Mouse (Mus musculus) limb, embryonic 14.5 days (tissue): ENCODE measurements around the gene Gm17482. TPM values are rescaled to one million over a fixed set of nuclear protein-coding genes. Genes with fewer than 3 reads are reported as not detected.

Source experiments
- ATAC-seq: fragments of 200-750 bp; cut with Nextera tagmentation; 2 replicates; pipeline ENCODE4 v1.8.0; 2017; ENCODE audit warnings: low read depth, moderate number of reproducible peaks, moderate TSS enrichment; ENCODE audit not compliant: low FRiP score
- DNase-seq: peaks from one replicate; pipeline ENCODE4 v3.0.0-alpha.2; 2015; ENCODE audit warnings: low spot score
- H3K27ac ChIP-seq: fragments of 300-500 bp; sonication (generic); replicated peaks from 2 replicates; pipeline ENCODE4 v1.5.1; 2014; ENCODE audit warnings: low read depth, mild to moderate bottlenecking, low read length, moderate library complexity, mixed read lengths
- H3K27me3 ChIP-seq: fragments of 300-500 bp; sonication (generic); 2 replicates; pipeline ENCODE4 v1.6.1; 2014; ENCODE audit warnings: low read length, mixed read lengths; ENCODE audit not compliant: control insufficient read depth, insufficient read depth
- H3K36me3 ChIP-seq: fragments of 300-500 bp; sonication (generic); 2 replicates; pipeline ENCODE4 v1.6.1; 2014; ENCODE audit warnings: mild to moderate bottlenecking, low read length, moderate library complexity, mixed read lengths; ENCODE audit not compliant: control insufficient read depth, insufficient read depth
- H3K4me1 ChIP-seq: fragments of 300-500 bp; sonication (generic); 2 replicates; pipeline ENCODE4 v1.6.1; 2014; ENCODE audit warnings: antibody characterized with exemption, low read length, mixed read lengths; ENCODE audit not compliant: control insufficient read depth, insufficient read depth
- H3K4me2 ChIP-seq: fragments of 300-500 bp; sonication (generic); replicated peaks from 2 replicates; pipeline ENCODE4 v1.6.1; 2014; ENCODE audit warnings: low read depth, mild to moderate bottlenecking, low read length, moderate library complexity; ENCODE audit not compliant: severe bottlenecking
- H3K4me3 ChIP-seq: fragments of 300-500 bp; sonication (generic); replicated peaks from 2 replicates; pipeline ENCODE4 v1.5.1; 2014; ENCODE audit warnings: low read length
- H3K9ac ChIP-seq: fragments of 300-500 bp; sonication (generic); 2 replicates; pipeline ENCODE4 v1.6.1; 2014; ENCODE audit warnings: mild to moderate bottlenecking, low read depth, low read length, moderate library complexity; ENCODE audit not compliant: severe bottlenecking
- H3K9me3 ChIP-seq: fragments of 300-500 bp; sonication (generic); 2 replicates; pipeline ENCODE4 v1.6.1; 2016; ENCODE audit warnings: low read length; ENCODE audit not compliant: control insufficient read depth
- POLR2A ChIP-seq: fragments of 200-500 bp; IDR thresholded peaks from 2 replicates; pipeline ENCODE4 v1.8.0; 2012; ENCODE audit warnings: inconsistent platforms, mild to moderate bottlenecking, moderate library complexity, borderline replicate concordance; ENCODE audit not compliant: insufficient read depth, insufficient read length; ENCODE audit errors: extremely low read depth
- WGBS: fragments of 180-500 bp; shearing (Covaris S2); extraction: QIAGEN DNeasy Blood & Tissue Kit; methylation state at CpG from one replicate; pipeline ENCODE4 v1.1.7; 2014; 5-methylcytosine and 5-hydroxymethylcytosine counted together
- polyA plus RNA-seq, 2 experiments: library from polyadenylated mRNA; depleted of rRNA in 1 of 2; stranded (reverse) in 1 of 2; unstranded in 1 of 2; fragments of >200 nt; fragmentation: Nextera tagmentation in 1 of 2; extraction: Ambion mirVana in 1 of 2; gene quantifications; 2 replicates each; pipeline versions ENCODE4 v1.2.1 to v1.2.3; 2012 to 2014

The Gm17482 gene
- polyA plus RNA-seq (2012; rRNA removed), result not detected in 2 replicates
- not detected in 2 replicates for polyA plus RNA-seq (2014; fragmentation: Nextera tagmentation; extraction: Ambion mirVana)

DNA sequence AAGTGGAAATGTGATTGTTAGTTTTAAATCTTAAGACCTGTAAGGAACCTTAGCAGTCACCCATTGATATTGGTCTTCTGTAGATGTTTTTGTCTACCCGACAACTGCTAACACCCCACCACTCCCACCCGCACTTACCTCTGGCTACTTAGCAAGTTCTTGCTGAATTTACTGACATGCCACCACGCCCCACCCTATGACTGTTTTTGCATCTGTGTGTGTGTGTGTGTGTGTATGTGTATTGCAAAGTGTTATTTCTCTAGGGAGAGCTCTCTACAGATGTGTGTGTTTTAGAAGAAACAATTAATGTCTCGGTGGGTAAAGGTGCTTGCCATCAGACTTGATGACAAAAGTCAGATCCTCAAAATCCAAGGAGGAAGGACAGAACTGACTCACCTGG, at the start of gene Gm17482:
Gm17482 (plus strand) TSS at position 301 of the 400 bp plus-strand sequence.
- H3K27ac ChIP-seq, result no peak within 1 kb of the TSS
- DNase-seq, result no peak
- no peaks in the 10 kb centered on the region for H3K9me3 ChIP-seq
- no peak within 1 kb of the TSS for H3K4me3 ChIP-seq
- H3K4me2 ChIP-seq, result no peak within 1 kb of the TSS
- no peak within 1 kb of the TSS for H3K9ac ChIP-seq
- no peaks in the 10 kb centered on the region for H3K4me1 ChIP-seq
- 71% methylated on average over 4 of the region's 4 CpGs for WGBS
- no peak for TF ChIP-seq POLR2A
- no peak for ATAC-seq
- no peaks in the 10 kb centered on the region for H3K36me3 ChIP-seq
- H3K27me3 ChIP-seq, result no peaks in the 10 kb centered on the region

GRCm38 (mm10) chr6:115178826-115179225, 48.3 kb upstream of the Gm17482 start:
- Histone ChIP-seq H3K4me1 (no peaks in the 10 kb centered on the region), H3K27ac (no peak overlapping the region), H3K4me2 (no peak overlapping the region), H3K27me3 (no peaks in the 10 kb centered on the region), H3K4me3 (no peak overlapping the region), H3K36me3 (no peaks in the 10 kb centered on the region), H3K9ac (no peak overlapping the region), H3K9me3 (no peaks in the 10 kb centered on the region)
- DNase-seq (peak; percentile 77), ATAC-seq (no peak)
- 24% methylated on average over 3 of the region's 3 CpGs for WGBS
- TF ChIP-seq POLR2A, result no peak

DNA sequence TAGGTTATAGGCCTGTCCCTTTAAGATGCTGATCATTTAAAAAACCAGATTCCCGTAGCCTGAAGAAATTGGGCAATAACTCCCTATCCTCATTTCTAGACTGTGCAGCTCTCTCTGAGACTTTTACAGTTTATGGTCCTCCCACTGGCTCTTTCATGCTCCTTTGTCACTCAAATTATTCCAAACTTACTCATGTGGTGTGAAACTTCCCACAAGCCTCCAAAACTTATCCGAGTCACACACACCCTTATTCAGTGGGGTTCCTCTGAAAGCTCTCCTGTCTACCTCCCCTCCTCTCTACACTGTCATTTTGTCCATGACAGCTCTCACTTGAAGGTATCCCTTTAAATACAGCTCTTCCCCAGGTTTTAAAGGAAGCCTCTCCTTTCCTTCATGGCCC, 46.0 kb upstream of the Gm17482 start:
- Histone ChIP-seq H3K4me1 (no peaks in the 10 kb centered on the region), H3K27ac (no peak overlapping the region), H3K4me3 (no peak overlapping the region), H3K9ac (no peak overlapping the region), H3K4me2 (no peak overlapping the region), H3K27me3 (no peaks in the 10 kb centered on the region), H3K9me3 (no peaks in the 10 kb centered on the region), H3K36me3 (no peaks in the 10 kb centered on the region)
- 45% methylated on average over 2 of the region's 2 CpGs for WGBS
- no peak for TF ChIP-seq POLR2A
- DNase-seq (no peak), ATAC-seq (no peak)

DNA sequence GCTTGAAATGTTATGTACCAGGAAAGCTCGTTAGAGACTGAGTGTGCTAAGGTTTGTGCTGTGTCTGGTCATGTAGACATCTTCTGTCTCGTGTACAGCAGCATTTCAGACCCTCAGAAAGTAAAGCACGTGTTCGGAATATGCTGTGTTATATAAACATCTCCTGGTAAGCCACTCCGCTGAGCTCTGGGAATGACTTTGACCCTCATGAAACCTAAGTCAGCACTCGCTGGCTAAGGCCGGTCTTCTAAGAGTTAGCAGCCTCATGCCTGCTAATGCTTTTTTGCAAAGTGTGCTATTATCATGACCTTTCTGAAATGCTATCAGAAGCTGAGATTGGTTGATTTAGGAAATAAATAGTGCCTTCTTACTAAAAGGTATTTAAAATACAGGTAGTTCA, 36.0 kb upstream of the Gm17482 start:
- ATAC-seq (no peak), DNase-seq (no peak)
- Histone ChIP-seq H3K27ac (no peak overlapping the region), H3K36me3 (no peaks in the 10 kb centered on the region), H3K9ac (no peak overlapping the region), H3K9me3 (no peaks in the 10 kb centered on the region), H3K4me1 (no peaks in the 10 kb centered on the region), H3K27me3 (no peaks in the 10 kb centered on the region), H3K4me3 (no peak overlapping the region), H3K4me2 (no peak overlapping the region)
- 73% methylated on average over 7 of the region's 7 CpGs for WGBS
- TF ChIP-seq POLR2A, result no peak

- H3K4me2 ChIP-seq, result no peak overlapping the region
- TF ChIP-seq POLR2A, result no peak
- no peak for ATAC-seq
- no peaks in the 10 kb centered on the region for H3K9me3 ChIP-seq
- no peak overlapping the region for H3K27ac ChIP-seq
- H3K4me1 ChIP-seq, result no peaks in the 10 kb centered on the region
- WGBS, result 84% methylated on average over 3 of the region's 3 CpGs
- H3K36me3 ChIP-seq, result no peaks in the 10 kb centered on the region
- H3K9ac ChIP-seq, result no peak overlapping the region
- H3K27me3 ChIP-seq, result no peaks in the 10 kb centered on the region
- no peak overlapping the region for H3K4me3 ChIP-seq
- no peak for DNase-seq
Observed at GRCm38 (mm10) chr6:115200753-115201152, 26.4 kb upstream of the Gm17482 start.

DNA sequence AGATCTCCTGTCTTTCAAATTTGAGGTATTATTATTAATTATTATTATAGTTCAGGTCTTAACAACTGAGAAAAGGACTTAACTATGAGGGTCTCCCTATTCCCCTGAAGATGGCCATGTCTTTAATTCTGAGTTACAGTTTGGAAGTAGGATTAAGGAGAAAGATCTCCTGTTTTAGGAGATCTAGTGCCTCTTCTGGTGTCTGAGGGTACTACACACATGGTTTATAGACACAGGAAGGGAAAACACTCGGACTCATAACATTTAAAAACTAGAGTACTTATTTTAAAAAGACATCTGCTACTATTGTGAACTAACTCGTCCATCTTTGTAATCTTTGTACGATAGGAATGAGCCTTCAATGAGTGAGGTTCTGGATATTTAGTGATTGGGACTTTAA, 24.1 kb upstream of the Gm17482 start:
- Histone ChIP-seq H3K4me2 (no peak overlapping the region), H3K9me3 (no peaks in the 10 kb centered on the region), H3K4me1 (no peaks in the 10 kb centered on the region), H3K36me3 (no peaks in the 10 kb centered on the region), H3K27ac (no peak overlapping the region), H3K9ac (no peak overlapping the region), H3K4me3 (no peak overlapping the region), H3K27me3 (no peaks in the 10 kb centered on the region)
- TF ChIP-seq POLR2A, result no peak
- no peak for ATAC-seq
- no peak for DNase-seq
- WGBS, result 77% methylated on average over 3 of the region's 3 CpGs
